Mouse (Mus musculus) hematopoietic stem cell, adult 5-6 weeks (primary cell): ENCODE measurements around the gene Fbxo6. TPM values are rescaled to one million over a fixed set of nuclear protein-coding genes. Genes with fewer than 3 reads are reported as not detected.
"Not testable (repeated sequence)": the region's sequence is repeated elsewhere in the genome, so short reads cannot be mapped to it uniquely, and the experiment has no call there.

Experiments used
- ATAC-seq, 2 experiments: fragments of 125-278 bp in 1 of 2; replicated peaks in 1 of 2; 2 replicates each; pipeline ENCODE4 v1.8.0; 2016 to 2017; ENCODE audit warnings: inconsistent platforms in 2 of 2, mild to moderate bottlenecking in 2 of 2, moderate number of reproducible peaks in 2 of 2, low read depth in 1 of 2, moderate TSS enrichment in 1 of 2; ENCODE audit not compliant: low FRiP score in 2 of 2, poor library complexity in 2 of 2, severe bottlenecking in 2 of 2, insufficient read depth in 1 of 2, low TSS enrichment in 1 of 2
- total RNA-seq: library from RNA; stranded (forward); fragments of 172-1452, 232-1000 nt; gene quantifications from 2 replicates; pipeline ENCODE4 v1.2.3, GENCODE M21; 2017

Fbxo6 gene
- total RNA-seq: 6.2 and 13.1 TPM in 2 replicates

DNA sequence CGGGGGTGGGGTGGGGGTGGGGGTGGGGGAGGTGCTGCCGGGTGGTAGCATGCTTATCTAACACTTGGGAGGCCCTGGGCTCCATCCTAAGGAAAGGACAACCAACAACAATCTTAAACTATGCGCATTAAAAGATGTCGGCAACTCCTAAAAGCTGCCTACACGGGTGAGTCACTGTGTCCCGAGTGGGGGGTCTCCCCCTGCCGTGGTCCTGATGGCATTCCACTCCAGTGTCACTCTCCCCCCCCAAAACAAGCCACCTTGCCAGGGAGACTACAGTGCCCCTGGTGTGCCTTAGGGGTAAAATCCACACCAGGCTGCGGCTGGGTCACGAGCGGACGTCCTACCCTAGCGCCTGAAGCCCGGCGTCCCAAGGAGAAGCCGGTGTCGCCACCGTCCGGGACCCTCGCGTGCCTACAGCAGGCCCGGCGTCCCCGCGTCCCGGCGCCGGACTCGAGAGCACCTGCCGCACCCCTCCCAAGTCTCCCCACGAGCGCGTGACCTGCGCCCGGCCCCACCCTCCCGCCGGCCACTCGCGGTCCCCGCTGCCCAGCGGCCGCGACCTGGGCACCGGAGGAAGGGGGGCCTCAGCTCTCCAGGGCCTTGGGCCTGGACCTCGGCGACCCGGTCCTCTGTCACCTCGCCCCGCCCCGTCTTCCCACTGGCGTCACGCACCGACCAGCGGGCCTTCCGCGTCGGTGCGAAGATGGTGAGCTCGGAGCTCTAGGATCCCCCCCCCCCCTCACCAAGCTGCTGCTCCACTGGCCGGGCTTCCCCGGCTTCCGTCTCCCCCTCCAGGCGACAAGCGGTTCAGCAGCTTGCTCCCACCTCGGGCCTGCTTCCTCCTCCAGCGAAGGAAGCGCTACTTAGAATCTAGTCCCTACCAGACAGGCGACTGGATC, at the start of gene Fbxo6:
TSS of gene Fbxo6 (minus strand) at position 874 of the 902 bp plus-strand sequence.
- ATAC-seq: peak; percentile 93 to 96

DNA sequence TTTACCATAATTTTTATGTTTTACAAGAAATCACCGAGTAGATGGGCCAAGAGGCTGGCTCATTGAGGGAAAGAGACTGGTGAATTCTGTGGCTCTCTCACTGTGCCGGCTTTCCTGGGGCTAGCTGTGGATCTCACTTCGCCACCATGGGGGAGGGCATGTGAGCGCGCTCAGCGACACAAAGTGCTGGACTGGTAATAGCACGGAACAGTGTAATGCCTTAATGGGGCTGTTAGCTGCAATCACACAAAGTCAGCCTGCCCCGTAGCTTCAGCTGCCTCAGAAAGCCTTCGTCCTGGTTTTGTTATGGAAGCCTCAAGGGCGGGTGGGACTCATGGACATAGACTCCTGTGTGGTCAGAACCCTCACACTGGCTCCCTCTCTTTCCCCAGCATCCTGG, 46.8 kb upstream of the Fbxo6 start:
- ATAC-seq: no peak

DNA sequence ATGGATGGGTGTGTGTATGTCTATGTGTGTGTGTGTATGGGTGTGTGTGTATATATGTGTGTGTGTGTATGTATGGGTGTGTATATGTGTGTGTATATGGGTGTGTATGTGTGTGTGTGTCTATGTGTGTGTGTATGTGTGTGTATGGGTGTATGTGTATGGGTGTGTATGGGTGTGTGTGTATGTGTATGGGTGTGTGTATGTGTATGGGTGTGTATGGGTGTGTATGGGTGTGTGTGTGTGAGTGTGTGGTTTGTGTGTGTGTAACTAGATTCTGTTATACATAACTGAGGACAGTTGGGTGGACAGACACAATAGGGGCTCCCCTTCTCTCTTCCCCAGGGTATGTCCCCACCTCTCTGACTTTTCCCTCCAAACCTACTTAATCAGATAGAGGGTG, 42.5 kb upstream of the Fbxo6 start:
- ATAC-seq: no peak

DNA sequence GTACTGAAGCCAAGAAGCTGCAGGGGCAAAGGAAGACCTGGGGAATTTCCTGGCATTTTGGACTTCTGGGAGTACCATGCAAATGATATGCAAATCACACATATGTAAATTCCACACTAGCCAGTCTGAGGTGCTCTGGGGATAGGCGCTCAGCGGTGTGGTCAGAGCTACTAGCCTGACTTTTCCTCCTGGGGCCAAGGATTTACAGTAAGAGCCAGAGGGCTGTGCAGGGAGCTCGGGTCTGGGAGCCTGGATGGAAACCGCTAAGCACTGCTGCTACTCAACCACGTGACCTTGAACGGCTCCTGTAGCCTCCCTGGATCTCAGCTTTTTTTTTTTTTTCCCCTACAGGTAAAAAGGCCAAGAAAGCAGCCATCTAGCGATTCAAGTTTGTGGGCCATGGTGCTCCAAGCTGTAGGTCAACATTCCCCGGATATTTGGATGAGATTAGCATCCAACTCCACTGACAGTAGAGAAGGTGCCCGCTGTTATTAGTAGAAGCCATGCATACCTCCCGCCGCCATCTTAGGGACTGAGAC, 40.8 kb upstream of the Fbxo6 start:
- ATAC-seq: no peak

DNA sequence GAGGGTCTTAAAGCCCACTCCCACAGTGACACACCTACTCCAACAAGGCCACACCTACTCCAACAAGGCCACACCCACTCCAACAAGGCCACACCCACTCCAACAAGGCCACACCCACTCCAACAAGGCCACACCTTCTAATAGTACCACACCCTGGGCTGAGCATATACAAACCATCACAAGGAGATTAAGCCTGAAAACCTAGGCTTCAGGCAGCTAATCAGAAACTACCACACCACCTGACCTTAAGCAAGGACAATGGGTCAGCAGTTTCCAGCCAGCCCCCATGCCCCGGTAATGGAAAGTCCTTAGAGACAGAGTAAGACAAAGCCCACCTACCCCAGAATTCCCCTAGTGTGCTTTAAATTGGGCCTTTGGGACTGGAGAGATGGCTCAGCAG, 36.8 kb upstream of the Fbxo6 start:
- not testable (repeated sequence) for ATAC-seq

DNA sequence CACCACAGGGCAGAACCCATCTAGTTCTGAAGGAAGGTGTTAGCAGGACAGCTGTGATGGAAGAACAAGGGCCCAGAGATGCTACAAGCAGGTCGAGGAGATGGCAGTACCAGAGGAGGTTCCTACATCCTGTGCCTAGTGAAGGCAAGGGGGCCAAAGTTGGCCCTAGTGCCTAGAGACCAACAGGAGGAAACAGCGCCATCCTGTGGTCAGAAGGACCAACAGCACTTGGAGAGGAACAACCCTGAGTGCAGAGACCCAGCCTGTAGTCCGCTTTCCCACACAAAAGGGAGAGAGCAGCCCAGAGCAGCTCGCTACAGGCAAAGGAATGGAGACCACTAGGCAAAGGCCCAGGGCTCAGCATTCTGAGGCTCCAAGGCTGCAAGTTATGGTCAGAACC, 33.9 kb upstream of the Fbxo6 start:
- no peak for ATAC-seq

DNA sequence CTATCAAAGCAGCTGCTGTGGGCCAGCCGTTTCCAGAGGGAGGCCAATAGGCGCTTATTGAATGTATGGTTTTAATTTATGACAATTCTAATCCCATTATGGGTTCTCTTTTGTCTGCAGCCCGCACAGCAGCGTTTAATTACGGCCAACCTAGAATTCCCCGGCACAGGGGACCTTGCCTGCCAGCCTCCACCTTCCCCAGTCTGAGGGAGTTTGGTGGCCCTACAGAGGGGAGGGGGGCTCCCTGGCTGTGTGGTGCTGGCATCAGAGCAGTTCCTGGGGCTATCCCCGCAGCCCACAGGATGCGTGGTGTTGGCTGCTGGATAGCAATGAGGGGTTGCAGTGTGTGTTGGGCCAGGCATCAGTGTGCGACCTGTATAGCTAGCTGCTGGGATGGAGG, 32.6 kb upstream of the Fbxo6 start:
- ATAC-seq: no peak

DNA sequence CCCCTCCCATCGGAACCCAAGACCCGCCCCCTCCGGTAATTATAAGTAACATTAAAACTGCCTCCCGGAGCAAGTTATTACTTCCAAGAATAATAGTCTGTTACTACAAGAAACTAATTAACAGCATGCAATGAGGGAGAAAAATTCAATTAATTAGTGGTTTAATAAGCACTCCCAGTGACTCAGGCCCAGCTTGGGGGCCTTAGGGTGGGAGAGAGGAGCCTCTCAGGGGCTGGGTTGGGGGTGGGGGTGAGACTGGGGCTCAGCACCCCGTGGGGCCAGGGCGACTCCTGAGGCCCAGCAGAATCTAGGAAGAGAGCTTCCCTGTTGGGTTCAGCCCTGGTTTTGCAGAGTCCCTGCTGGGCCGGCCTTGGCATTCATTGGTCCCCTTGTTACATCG, 30.4 kb upstream of the Fbxo6 start:
- ATAC-seq: no peak

DNA sequence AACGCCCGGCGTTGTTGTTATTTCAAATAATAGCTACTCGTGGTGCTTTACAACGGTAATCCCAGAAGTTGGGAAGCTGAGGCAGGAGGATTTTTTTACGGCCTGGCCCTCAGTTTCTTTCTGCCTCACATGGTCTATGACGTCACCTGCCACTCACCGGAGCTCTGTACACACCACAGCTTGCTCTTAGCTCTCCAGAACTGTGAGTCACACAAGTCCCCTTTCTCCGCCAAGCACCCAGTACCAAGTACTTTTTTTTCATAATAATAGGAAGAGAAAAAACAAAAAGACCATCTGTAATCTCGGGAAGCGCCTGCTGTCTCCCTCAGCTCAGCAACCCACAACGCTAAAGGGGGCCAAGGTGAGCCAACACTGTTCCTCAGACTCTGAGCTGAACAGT, 29.5 kb upstream of the Fbxo6 start:
- no peak for ATAC-seq

DNA sequence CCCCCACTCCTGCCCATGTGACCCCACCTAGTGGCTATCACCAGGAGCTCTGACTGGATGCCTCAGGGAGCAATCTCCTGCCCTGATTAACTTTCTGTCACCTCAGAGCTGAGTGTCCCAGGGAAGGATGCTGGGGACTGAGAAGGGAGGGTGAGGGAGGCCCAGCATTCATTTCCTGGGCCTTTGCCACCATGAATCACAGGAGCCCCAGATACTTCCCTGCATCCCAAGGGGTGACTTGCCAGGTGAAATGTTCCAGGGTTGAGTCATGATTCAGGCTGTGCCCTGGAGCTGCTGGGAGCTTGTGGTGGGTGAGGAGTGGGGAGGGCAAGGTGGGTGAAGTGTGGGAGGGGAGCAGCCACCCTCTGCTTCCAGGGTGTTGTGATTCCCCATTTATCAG, 25.8 kb upstream of the Fbxo6 start:
- ATAC-seq: no peak

DNA sequence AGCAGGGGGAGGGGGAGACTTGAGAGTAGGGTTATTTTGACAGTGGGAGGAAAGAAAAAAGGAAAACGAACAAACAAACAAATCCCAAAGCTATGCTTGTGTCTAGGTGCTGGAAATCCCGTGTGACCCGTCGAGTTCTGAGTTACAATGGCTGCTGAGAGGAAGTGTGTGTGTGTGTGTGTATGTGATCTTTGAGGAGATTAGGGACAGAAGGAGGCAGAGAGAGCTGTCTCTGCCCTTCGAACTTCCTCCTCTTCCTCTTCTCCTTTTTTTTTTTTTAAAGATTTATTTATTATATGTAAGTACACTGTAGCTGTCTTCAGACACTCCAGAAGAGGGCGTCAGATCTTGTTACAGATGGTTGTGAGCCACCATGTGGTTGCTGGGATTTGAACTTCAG, 24.7 kb upstream of the Fbxo6 start:
- not testable (repeated sequence) for ATAC-seq

DNA sequence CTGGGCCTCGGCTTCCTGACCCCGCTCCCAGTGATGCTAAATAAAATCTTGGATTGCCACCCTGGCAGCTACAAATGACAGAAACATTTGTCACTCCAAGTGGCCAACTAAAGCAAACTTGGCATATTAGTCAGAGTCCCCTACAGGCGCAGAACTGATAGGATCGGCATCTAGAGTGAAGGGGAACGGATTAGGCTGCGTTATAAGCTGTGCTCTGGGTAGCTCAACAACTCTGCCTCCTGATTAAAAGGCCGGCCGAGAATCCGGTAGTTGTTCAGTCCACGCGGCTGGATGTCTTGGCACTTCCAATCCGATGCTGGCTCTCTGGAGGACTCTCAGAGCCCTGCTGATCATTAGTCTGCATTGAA, 22.5 kb upstream of the Fbxo6 start:
- no peak for ATAC-seq

DNA sequence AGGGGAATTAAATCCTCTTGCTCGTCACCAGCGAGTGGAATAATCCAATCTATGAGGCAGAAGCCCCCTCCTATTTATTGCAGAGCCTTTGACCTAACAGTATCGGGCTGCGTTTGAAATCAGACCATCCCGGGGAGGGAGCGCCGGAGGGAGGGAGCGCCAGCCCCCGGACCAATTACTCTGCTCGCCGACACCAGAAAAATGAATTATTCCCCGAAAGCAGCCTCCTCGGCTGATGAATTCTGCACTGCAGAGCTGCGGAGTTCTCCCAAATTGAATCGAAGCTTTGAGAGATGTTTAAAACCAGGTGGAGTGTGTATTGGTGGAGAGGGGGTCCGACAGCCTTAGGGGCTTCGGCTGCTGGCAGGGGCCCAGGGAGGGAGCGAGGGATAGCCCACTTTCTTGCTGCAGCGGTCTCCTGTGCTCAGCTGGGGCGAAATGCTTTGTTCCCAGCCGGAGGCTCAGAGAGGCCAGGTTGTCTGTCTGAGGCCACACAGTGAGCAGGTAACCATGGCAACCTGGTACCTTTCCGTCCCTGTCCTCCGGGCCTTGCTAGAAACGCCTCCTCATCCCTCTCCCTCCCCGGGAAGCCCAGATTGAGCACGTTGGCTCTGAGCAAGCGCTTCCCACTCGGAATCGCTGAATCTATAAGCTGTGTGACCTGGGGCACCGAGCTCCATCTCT, 22.0 kb upstream of the Fbxo6 start:
- no peak for ATAC-seq

DNA sequence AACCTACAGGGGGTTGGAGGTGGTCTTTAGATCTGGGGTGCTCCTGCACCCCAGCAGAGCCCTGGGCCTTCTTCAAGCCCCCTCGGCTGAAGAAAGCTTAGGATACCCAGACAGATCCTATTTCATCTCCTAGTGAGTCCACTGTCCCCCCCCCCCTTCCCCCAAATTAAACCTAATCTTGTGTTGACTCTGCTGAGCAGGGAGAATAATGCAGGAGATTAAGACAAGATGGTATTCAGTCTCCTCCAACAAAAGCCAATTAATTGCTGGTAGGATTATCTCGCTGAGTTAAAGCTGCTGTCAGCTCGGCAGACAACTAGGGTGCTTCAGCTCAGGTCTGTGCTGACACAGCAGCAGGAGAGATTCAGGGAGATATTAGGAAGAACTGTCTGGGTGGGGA, 19.3 kb upstream of the Fbxo6 start:
- ATAC-seq: no peak

DNA sequence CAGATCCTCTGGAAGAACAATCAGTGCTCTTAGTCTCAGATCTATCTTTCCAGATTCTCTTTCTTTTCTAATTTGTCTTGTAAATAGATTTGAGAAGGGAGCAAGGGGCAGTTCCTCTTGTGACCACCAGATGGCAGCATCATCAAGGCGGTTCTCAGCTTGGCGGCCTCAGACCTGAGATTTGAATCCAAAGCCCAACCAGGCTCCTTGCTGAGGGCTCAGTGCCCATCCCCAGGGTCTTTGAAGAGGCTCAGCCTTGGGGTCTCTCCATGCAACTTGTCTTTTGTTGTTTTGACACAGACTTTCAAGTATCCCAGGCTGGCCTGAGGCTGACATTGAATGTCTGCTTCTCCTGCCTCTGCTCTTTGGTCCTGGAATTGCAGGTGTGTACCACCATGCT, 18.9 kb upstream of the Fbxo6 start:
- no peak for ATAC-seq

DNA sequence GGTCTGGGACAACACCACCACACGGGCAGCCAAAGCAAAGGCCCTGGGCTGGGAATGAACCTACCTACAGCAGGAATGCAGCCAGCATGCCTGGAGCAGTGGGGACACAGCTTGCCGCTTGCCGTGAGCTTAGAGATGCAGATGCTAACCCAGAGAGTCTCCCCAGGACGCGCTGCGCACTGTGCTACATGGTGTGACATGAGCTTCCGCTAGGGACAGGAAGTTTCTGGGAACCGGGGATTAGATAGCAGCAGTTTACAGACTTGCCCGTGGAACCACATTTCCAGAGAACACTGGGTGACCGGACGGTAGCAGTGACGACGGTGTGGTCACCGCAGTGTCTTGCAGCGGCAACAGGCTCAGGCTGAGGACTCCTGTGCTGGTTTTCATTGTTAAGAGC, 17.6 kb upstream of the Fbxo6 start:
- peak; percentile 12 to 28; a peak in 2 of 4 replicates for ATAC-seq

DNA sequence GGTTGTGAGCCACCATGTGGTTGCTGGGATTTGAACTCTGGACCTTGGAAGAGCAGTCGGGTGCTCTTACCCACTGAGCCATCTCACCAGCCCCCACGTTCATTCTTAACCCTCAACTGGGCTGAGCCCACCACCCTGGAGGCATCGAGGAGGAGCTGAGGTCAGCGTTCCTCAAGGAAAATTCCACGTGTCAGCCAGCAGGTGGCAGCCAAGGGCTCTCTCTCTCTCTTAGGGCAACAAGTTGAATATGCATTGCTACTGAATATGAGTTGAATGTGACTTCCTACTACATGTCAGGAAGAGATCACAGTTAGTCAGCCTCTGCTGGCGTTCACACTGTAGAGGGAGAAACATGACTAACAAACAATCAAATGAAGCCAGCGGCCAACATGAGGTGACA, 16.3 kb upstream of the Fbxo6 start:
- peak; percentile 28 to 33 for ATAC-seq

DNA sequence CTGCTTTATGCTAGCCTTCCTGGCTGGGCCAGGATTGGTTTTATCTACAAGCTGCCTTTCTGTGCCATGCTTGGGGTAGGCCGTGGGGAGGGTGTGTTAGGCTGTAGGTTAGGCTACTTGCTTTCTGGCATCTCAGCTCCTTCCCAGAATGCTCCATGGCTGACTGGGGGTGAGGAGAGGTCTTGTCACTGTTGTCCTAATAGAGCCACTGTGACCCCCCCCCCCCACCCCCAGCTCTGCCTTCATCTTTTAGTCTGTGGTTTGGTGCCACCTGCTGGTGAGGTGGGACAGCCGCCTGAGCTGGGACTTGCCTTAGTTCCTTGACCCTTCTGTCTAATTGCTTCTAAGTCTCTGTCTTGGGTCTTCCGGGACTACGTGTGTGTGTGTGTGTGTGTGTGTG, 15.0 kb upstream of the Fbxo6 start:
- ATAC-seq: no peak
